Mouse (Mus musculus) hindbrain, embryonic 13.5 days (tissue): ENCODE measurements around the gene Fry. TPM values are rescaled to one million over a fixed set of nuclear protein-coding genes. Genes with fewer than 3 reads are reported as not detected.

Experiments used
- polyA plus RNA-seq: library from polyadenylated mRNA; unstranded; fragments of >200 nt; fragmentation: Nextera tagmentation; extraction: Ambion mirVana; gene quantifications from 2 replicates; pipeline ENCODE4 v1.2.1, GENCODE M21; 2015

Gene Fry
- polyA plus RNA-seq, 1 experiment from 2014 or later = 40.7 TPM

Other genes with a start within 250 kb of the Fry start
- 0.34 and 0.53 TPM in 2 replicates for gene Rxfp2, start 100.0 kb upstream of the Fry start, polyA plus RNA-seq